7 mouse cellular contexts compared by ENCODE assay signal in genomic region chr11:94428091-94428835, GRCm38 (mm10). TPM values are rescaled to one million over a fixed set of nuclear protein-coding genes. Genes with fewer than 3 reads are reported as not detected.
A peak's percentile ranks its signal among the peaks of the same experiment; 100 is the strongest.
DNase-seq lines count a peak whose midpoint lies in the region; ATAC-seq and TF ChIP-seq lines count a peak whose summit lies in the region.

No protein-coding gene starts in this region.

- H3K4me2 ChIP-seq in hindbrain, embryonic 12.5 days (replicated peaks): peak overlapping the region; percentile 13; the same call in 1 of the 2 replicates
- peak overlapping the region; percentile 31 for H3K4me2 ChIP-seq in limb, embryonic 14.5 days (replicated peaks; ENCODE audit: low read depth, low read length, severe bottlenecking)
- no peak overlapping the region for H3K4me2 ChIP-seq in neural tube, embryonic 14.5 days (ENCODE audit: low read depth, low read length)

- peak; percentile 31 for DNase-seq in 3134 (ENCODE audit: extremely low read depth, insufficient read length, low spot score)
- DNase-seq in NIH3T3 (ENCODE audit: low read depth): peak; percentile 81
- DNase-seq in forelimb bud, embryonic 11.5 days (ENCODE audit: low read depth, low spot score): peak; percentile 80
- peak; percentile 97 for DNase-seq in limb, embryonic 14.5 days (ENCODE audit: low spot score)
- DNase-seq in spleen, adult 12 weeks (ENCODE audit: low spot score): no peak

- ATAC-seq in hindbrain, embryonic 12.5 days (ENCODE audit: low FRiP score): peak; percentile 79
- peak; percentile 91 for ATAC-seq in limb, embryonic 14.5 days (ENCODE audit: low FRiP score, low read depth)
- ATAC-seq in neural tube, embryonic 14.5 days (ENCODE audit: low read depth): peak; percentile 80

- H3K36me3 ChIP-seq in hindbrain, embryonic 12.5 days: peaks cover 56% of the 10 kb centered on the region
- H3K36me3 ChIP-seq in limb, embryonic 14.5 days (ENCODE audit: control insufficient read depth, insufficient read depth, low read length): peaks cover 82% of the 10 kb centered on the region
- peaks cover 11% of the 10 kb centered on the region; the same call in 1 of the 2 replicates for H3K36me3 ChIP-seq in neural tube, embryonic 14.5 days (ENCODE audit: control insufficient read depth, insufficient read depth, low read length)

- H3K9ac ChIP-seq in hindbrain, embryonic 12.5 days: no peak overlapping the region
- H3K9ac ChIP-seq in limb, embryonic 14.5 days (ENCODE audit: low read depth, low read length, severe bottlenecking): no peak overlapping the region
- H3K9ac ChIP-seq in neural tube, embryonic 14.5 days (replicated peaks; ENCODE audit: low read depth, low read length): no peak overlapping the region

- TF ChIP-seq POLR2A in limb, embryonic 14.5 days (IDR thresholded peaks at IDR 0.05; ENCODE audit: borderline replicate concordance, extremely low read depth, insufficient read depth, insufficient read length): no peak

- no peak overlapping the region for H3K4me3 ChIP-seq in hindbrain, embryonic 12.5 days
- no peak overlapping the region for H3K4me3 ChIP-seq in limb, embryonic 14.5 days (replicated peaks; ENCODE audit: low read length)
- H3K4me3 ChIP-seq in neural tube, embryonic 14.5 days (ENCODE audit: low read depth, low read length): no peak overlapping the region

- no peaks in the 10 kb centered on the region for H3K9me3 ChIP-seq in hindbrain, embryonic 12.5 days (replicated peaks)
- no peaks in the 10 kb centered on the region for H3K9me3 ChIP-seq in limb, embryonic 14.5 days (ENCODE audit: control insufficient read depth, low read length)
- no peaks in the 10 kb centered on the region for H3K9me3 ChIP-seq in neural tube, embryonic 14.5 days (ENCODE audit: control insufficient read depth, low read length)

- H3K27ac ChIP-seq in hindbrain, embryonic 12.5 days: peak overlapping the region; percentile 82
- peak overlapping the region; percentile 77 for H3K27ac ChIP-seq in limb, embryonic 14.5 days (replicated peaks; ENCODE audit: low read depth, low read length)
- H3K27ac ChIP-seq in neural tube, embryonic 14.5 days (ENCODE audit: low read depth, low read length): peak overlapping the region; percentile 52; the same call in 1 of the 2 replicates

- peaks cover 3% of the 10 kb centered on the region; the same call in 1 of the 2 replicates for H3K27me3 ChIP-seq in hindbrain, embryonic 12.5 days
- no peaks in the 10 kb centered on the region for H3K27me3 ChIP-seq in limb, embryonic 14.5 days (ENCODE audit: control insufficient read depth, insufficient read depth, low read length)
- no peaks in the 10 kb centered on the region for H3K27me3 ChIP-seq in neural tube, embryonic 14.5 days (ENCODE audit: control insufficient read depth, insufficient read depth, low read length)

- WGBS in hindbrain, embryonic 12.5 days: 25% methylated on average over 4 of the region's 4 CpGs
- WGBS in limb, embryonic 14.5 days: 3% methylated on average over 4 of the region's 4 CpGs
- WGBS in neural tube, embryonic 14.5 days: 18% methylated on average over 4 of the region's 4 CpGs

- H3K4me1 ChIP-seq in hindbrain, embryonic 12.5 days: peaks cover 65% of the 10 kb centered on the region
- peaks cover 40% of the 10 kb centered on the region for H3K4me1 ChIP-seq in limb, embryonic 14.5 days (ENCODE audit: control insufficient read depth, insufficient read depth, low read length)
- peaks cover 8% of the 10 kb centered on the region for H3K4me1 ChIP-seq in neural tube, embryonic 14.5 days (ENCODE audit: control insufficient read depth, insufficient read depth, low read length)

RNA-seq across cellular contexts. Expression of gene Abcc3, which starts 35.5 kb away (rescaled TPM):
- 0.81 and 1.2 TPM in 2 replicates for polyA plus RNA-seq in hindbrain, embryonic 12.5 days (2016; fragmentation: Nextera tagmentation; extraction: Ambion mirVana)
- 1.0 and 1.6 TPM in 2 replicates for polyA plus RNA-seq in limb, embryonic 14.5 days (2012; rRNA removed)
- 1.3 and 1.5 TPM in 2 replicates for polyA plus RNA-seq in limb, embryonic 14.5 days (2014; fragmentation: Nextera tagmentation; extraction: Ambion mirVana)
- polyA plus RNA-seq in neural tube, embryonic 14.5 days (2014; fragmentation: Nextera tagmentation; extraction: Ambion mirVana): 0.81 and 1.4 TPM in 2 replicates

RNA-seq across cellular contexts. Expression of gene Cacna1g, which starts 45.7 kb away (rescaled TPM):
- 19.1 and 21.4 TPM in 2 replicates for polyA plus RNA-seq in hindbrain, embryonic 12.5 days (2016; fragmentation: Nextera tagmentation; extraction: Ambion mirVana)
- polyA plus RNA-seq in limb, embryonic 14.5 days (2012; rRNA removed): 449 and 693 TPM in 2 replicates
- 49.0 and 59.3 TPM in 2 replicates for polyA plus RNA-seq in limb, embryonic 14.5 days (2014; fragmentation: Nextera tagmentation; extraction: Ambion mirVana)
- 14.3 and 22.5 TPM in 2 replicates for polyA plus RNA-seq in neural tube, embryonic 14.5 days (2014; fragmentation: Nextera tagmentation; extraction: Ambion mirVana)

RNA-seq across cellular contexts. Expression of gene Spata20, which starts 57.7 kb away (rescaled TPM):
- polyA plus RNA-seq in hindbrain, embryonic 12.5 days (2016; fragmentation: Nextera tagmentation; extraction: Ambion mirVana): 0.08 TPM in 1 of 2 replicates, not detected in the other
- 0.16 and 0.29 TPM in 2 replicates for polyA plus RNA-seq in limb, embryonic 14.5 days (2012; rRNA removed)
- polyA plus RNA-seq in limb, embryonic 14.5 days (2014; fragmentation: Nextera tagmentation; extraction: Ambion mirVana): 0.14 and 0.33 TPM in 2 replicates
- 0.09 and 0.26 TPM in 2 replicates for polyA plus RNA-seq in neural tube, embryonic 14.5 days (2014; fragmentation: Nextera tagmentation; extraction: Ambion mirVana)
